Mouse (Mus musculus): ENCODE results near the gene Dhcr24.

Gene Dhcr24

DNA sequence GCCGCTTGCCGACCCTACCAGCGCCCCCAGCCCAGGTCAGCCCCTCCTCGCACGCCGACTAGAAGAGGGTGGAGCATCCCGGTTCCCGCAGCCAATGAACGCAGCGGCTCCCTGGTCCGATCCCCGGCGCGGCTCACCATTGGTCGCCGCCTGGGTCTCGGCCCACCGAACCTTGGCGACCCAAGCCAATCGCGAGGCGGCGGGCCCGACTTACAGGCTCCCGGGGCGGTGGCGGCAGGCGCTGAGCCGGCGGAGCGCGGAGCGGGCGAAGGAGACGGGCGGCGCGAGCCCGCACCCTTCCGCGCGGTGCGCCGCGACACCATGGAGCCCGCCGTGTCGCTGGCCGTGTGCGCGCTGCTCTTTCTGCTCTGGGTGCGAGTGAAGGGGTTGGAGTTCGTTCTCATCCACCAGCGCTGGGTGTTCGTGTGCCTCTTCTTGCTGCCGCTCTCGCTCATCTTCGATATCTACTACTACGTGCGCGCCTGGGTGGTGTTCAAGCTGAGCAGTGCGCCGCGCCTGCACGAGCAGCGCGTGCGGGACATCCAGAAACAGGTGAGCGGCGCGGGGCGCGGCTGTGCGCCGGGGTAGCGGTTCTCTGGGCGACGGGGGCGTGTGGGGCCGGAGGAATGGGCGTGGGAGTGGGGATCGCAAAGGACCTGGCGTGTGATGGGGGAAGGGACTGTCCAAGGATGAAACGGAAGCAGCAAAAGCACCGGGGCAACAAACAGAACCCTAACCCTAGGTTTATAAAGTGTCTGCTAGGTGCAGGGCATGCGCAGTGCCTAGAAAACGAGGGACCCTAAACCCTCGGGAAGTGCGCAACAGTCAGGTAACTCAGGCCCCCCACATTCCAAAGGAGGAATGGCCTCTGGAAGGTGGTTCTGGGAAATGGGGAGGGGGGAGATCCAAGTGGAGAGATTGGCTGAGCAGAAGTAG lies at the start of gene Dhcr24:
Gene Dhcr24, plus strand, starts transcription at position 193 of the 936 bp plus-strand sequence.
- DNase-seq (ENCODE audit: inconsistent age in 2 of 2, low spot score in 1 of 2), result peak; percentile 95 to 97

DNA sequence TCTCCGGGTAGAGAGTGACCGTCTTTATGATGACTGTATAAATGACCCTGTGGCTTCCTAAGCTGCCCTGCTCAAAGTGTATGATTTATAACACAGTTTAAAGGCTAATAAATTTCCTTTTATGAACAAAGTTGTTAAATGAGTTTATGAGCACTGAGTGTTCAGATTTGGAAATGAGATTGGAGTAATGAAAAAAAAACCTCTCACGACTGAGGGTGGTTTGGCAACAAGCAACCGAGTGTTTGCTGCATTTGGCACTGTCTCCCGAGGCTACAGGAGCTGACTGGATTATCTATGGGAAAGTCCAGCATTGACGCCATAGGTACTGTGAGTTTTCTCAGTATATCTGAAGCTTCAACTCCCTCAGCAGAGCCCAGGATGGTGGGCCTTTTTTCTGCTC lies 46.2 kb upstream of the Dhcr24 start:
- DNase-seq (ENCODE audit: inconsistent age in 2 of 2, low spot score in 1 of 2), result no peak

DNA sequence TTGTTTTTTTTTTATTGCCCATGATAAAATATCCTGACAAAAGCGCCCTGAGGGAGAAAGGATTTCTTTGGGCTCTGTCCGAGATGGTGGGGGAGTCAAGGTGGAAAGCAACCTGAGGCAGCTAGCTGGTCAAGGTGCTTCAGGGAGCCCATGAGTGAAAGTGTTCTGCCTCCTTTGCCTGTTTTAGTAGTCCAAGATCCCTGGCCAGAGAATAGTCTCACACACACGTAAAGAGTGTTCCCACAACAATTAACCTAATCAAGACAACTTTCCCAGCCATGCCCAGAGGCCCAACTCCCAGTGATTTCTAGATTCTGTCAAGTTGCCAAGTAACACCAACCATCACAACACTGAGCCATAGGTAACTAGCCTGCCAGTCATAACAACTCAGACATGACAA lies 38.3 kb upstream of the Dhcr24 start:
- no peak for DNase-seq (ENCODE audit: inconsistent age in 2 of 2, low spot score in 1 of 2)

DNA sequence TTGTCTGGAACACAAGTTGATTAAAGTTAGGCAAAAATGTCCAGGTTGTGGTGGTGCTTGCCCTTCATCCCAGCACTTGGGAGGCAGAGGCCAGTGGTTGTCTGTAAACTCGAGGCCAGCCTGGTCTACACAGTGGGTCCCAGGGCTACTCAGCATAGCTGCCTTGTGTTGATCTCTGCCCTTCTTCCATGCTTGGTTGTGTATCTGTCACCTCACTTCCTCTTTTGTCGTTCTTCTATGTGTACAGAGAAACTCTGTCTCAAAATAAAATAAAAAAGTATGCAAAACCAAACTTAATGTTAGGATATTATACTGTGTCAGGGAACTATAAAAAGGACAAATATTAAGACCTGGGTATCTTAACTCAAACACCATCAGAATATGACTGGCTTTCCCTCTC lies 36.7 kb upstream of the Dhcr24 start:
- DNase-seq (ENCODE audit: inconsistent age in 2 of 2, low spot score in 1 of 2), result no peak

DNA sequence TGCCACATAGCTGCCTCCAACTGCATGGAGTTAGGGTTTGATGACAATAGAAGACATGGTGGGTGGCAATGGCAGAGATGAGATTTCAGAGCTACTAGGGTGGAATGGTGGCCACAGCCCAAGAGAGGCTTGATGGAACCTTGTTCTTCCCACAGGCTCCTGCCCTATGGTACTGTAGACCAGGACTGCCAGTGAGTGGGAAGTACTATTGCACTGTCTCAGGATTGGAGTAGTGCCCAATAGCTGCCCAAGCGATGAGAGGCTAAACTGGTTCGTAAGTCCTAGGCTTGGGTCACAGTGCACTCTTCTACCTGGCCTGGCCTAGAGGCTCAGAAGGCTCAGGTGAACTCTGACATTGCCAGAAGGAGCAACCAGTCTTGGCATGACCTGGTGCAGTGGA lies 35.8 kb upstream of the Dhcr24 start:
- DNase-seq (ENCODE audit: inconsistent age in 2 of 2, low spot score in 1 of 2), result no peak

DNA sequence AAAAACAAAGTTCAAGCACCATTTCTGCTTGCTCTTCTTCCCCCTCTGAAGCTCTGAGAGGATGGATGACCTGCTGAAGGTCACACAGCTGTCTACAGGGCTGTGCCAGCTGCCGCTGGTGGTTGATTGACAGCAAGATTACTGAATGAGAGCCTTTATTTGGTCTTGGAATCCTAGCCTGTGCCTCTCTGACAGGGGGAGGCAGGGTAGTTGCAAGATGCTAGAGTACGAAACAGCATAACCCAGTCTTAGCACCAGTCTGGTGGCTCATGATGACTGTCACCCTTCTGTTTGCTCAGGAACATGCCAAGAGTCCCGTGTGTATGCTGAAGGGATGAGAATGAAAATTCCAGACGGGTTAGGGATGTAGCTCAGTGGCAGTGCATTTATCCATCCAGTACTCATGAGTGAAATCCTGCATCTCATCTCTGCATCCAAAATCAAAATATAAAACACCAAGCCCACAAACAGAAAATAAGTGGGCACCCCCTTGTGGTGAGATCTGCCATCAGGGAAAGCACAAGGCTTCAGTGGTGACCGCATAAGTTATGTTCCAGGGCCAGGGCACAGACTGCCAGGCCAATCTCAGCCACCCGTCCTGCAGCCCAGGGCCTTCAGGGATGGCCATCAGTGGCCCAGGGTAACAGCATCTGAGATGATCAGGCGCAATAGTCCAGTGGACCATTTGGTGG lies 32.8 kb upstream of the Dhcr24 start:
- DNase-seq (ENCODE audit: inconsistent age in 2 of 2, low spot score in 1 of 2), result peak in 1 of 2 experiments; percentile 23

DNA sequence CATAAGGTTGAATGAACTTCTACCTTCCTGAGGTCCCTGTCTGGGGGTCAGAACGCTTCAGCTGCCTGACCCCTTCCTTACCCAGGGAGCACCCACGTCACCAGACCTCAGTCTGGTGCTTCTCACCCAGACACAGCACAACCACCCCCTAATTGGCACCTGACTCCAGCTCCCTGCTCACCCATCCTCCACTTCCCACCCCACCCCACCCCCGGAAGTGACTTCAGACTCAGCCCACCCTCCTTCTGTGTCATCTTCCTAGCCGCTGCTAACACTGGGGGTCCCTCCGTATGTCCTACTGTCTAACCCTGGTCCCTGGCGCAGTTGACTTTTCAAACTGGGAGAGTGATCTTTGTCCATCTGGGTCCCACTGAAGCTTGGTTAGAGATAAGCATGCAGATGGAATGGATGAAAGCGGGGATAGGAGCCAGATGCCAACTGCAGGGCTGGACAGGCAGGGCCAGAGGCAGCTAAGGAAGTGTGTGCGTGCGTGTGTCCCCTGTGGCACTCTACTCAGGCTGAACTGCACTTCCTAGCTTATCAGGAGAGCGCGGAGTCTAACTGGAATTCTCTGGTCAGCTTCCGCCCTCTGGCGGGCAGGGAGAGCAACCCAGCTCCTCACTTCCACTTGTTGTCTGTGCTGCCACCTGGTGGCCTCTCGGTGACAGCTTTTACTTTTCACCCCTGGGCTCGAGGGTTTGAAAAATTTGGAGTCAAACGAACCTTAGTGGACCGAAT lies 31.3 kb upstream of the Dhcr24 start:
- peak; percentile 89 to 96 for DNase-seq (ENCODE audit: inconsistent age in 2 of 2, low spot score in 1 of 2)

DNA sequence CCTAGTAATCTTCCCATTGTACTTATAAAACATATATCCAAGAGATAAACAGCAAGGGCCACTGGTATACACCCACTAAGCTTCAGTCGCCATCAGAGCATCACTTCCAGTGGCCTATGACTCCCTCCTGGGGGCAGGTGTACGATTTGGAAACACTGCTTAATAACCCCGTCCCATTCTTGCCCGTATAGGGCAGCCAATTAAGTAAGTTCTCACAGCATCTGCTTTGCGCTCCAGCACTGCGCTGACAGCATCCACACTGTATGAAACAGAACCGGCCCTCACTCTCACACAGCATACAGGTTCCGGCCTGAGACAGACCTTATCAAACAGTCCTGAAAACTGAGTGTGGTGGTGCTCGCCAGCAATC lies 30.7 kb upstream of the Dhcr24 start:
- no peak for DNase-seq (ENCODE audit: inconsistent age in 2 of 2, low spot score in 1 of 2)

DNA sequence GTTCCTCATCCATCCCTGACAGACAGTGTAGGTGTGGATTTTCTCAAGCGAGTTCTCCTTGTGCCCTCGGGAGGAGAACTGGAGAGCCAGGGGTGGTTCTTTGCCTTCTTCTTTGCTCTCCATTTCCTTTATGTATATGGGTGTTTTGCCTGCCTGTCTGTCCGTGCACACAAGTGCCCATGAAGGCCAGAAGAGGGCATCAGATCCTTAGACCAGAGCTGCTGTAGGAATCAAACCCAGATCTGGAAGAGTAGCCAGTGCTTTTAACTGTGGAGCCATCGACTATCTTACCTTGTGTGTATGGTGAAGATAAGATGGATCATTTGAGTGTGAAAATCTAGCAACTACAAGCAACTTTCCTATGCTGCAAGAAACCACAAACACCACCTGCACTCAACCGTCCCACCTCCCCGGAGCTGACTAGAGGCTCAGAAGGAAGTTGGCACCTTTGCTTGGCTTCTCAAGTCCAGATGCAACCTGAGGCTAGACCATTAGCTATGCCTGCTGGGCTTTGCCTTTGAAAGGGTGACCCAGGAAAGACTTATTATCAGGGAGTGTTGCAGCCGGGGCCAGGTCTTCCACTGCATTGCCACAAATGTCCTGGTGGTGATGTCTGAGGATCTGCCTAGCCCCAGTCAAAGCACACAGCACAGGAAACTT lies 27.3 kb upstream of the Dhcr24 start:
- DNase-seq (ENCODE audit: inconsistent age in 2 of 2, low spot score in 1 of 2), result peak; percentile 27 to 69

DNA sequence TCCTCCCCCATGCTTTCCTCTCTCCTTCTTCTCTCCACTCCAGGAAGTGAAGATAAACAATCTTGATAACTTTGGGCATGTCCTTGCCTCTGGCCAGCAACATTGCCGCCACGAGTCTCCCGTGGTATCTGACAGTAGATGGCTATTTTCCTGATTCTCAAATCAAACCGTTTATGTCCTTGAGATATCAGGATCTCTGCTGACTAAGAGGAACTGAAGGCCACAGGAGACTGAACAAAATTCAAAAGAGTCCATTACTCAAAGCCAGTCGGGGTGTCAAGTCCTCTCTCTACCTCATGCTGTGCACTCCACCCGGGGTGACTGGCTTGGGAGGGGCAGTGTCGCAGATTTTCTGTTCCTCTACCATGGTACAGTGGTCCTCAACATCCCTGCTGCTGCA lies 26.6 kb upstream of the Dhcr24 start:
- peak; percentile 57 to 85 for DNase-seq (ENCODE audit: inconsistent age in 2 of 2, low spot score in 1 of 2)

DNA sequence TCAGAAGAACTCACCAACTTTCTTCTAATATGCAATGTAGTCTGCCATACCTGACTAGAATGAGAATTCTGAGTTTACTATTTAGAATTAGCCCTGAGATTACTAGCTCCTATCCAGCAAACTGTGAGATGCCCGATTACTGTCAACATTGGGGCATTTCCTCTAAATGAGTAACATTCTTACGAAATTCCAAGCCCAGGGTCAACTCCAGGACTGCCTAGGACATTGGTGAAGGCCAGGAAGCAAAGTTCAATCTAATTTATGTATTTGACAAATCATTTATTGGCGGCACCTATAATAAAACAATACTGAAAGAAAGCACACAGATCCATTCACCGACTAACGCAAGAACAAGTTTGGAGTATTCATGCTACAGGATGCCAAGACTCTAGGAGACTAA lies 21.1 kb upstream of the Dhcr24 start:
- DNase-seq (ENCODE audit: inconsistent age in 2 of 2, low spot score in 1 of 2), result peak in 1 of 2 experiments; percentile 84

DNA sequence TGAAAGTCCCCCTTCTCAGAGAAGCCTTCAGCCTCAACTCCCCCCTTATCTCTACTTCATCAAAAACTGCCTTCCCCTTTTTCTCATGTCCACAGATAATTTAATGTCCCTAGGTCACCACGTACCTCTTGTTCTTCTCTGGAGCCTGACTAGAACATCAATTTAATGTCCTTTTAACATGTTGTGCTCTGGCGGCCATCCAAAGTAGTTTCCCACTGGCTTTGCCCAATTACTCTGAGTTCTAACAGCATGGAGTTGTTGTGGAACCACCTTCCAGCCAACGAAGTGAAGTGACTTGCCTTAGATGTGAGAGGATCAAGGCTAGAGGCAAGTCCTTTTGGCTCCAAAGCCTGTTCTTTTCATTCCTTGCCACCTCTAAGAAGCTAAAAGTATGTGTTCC lies 19.3 kb upstream of the Dhcr24 start:
- peak; percentile 43 to 69 for DNase-seq (ENCODE audit: inconsistent age in 2 of 2, low spot score in 1 of 2)

DNA sequence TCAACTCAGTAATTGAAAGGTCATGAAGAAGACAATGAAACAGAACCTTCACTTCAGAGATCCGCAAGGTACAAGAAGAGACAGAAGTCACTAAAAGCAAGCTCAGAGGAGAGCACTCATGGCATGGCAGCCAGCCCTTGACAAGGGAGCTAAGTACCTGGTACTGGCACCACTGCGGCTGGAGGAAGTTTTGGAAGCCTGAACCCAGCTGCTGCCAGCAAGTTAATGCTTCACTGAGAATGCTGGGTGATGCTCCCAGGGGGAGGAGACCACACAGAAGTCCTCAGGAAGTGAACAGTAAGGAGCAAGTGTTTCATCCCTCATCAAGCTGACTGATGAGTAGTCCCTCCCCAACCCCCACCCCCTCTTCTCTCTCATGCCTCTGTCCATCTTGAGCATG lies 18.6 kb upstream of the Dhcr24 start:
- no peak for DNase-seq (ENCODE audit: inconsistent age in 2 of 2, low spot score in 1 of 2)

DNA sequence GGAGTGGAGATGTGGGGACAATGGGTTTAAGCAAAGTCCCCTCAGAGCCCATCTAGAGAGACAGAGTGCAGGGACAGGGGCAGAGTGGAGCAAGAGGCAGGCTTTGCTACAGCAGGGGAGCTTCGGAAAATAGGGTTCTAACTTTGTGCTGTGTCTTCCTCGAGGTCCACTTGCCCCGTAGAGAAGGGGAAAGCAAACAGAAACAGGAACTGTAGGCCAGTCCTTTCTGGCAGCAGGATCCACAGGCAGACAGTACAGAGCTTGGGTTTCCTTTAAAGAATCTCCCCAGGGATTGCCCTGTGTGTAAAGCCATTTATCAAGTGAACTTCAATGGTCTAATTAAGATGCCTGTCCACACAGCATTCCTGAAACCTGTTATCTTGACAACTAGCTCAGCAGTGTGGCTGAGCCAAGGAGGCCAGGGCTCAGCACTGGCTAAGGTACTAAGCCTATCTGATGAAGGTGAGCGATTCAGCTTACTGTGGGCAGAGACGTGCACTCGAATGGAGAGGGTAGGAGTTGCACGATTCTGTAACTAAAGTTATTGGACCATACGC lies 14.9 kb upstream of the Dhcr24 start:
- no peak for DNase-seq (ENCODE audit: inconsistent age in 2 of 2, low spot score in 1 of 2)

DNA sequence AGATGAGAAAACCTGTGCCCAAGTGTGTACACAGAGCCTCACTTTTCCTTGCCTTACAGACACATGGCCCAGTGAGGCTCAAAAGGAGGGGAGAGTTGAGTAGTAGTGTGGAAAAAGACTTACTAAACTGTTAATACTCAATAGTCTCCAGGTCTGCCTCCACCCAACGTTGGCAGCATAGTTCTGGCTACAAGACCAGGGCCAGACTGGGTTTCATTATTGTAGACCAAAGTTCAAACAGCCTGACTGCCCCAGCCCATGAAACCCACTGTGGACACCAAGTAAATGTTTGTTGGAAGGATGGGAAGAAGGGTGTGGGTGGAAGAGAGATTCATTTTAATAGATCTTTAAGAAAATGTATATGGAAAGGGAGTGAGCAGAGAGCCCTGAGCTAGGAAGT lies 13.9 kb upstream of the Dhcr24 start:
- no peak for DNase-seq (ENCODE audit: inconsistent age in 2 of 2, low spot score in 1 of 2)

DNA sequence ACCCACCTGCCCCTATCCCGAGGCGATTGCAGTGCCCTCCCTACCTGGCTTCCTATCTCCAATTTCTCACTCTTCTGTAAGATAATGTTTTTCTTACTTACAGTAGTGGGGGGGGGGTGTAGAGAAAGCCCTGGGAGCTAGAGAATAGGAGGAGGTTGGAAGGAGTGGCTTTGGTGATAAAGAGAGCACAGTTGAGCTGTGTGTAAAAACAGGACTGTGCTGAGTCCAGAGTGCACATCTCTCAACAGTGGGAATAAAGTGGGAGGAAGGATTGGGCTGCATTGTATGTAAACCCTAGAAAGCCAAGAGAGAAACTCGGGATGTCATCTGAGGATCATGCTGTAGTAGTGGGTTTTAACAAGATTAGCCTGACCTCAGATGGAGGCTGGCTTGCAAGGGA lies 12.7 kb upstream of the Dhcr24 start:
- DNase-seq (ENCODE audit: inconsistent age in 2 of 2, low spot score in 1 of 2), result no peak

DNA sequence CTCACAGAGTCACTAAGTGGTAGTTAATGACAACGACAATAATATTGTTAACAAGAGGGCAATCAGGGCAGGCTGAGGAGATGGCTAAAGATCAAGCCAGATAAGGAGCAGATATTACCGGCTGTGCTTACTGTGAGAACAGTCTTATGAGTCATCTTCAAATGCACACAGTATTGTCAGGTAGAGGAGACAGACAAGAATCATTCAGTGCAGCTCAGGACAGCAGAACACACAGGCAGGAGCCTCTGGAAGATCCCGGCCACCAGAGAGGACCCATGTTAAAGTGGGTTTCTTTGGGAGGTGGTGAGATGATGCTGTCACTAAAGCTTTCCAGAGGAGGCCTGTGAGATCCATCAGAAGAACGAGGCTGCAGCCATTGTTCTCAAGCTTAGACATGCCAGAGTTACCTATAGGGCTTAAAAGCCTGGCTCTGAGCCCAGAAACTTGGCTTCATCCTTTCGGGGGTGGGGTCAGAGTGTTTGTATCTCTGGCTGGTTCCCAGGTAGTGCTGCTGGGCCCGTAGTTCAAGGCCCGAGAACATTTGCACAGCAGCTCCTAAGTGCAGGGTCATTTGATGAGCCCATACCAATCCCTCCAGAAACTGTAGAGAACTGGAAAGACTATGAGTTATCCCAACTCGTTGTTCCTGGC lies 10.2 kb upstream of the Dhcr24 start:
- DNase-seq (ENCODE audit: inconsistent age in 2 of 2, low spot score in 1 of 2), result peak in 1 of 2 experiments; percentile 38

DNA sequence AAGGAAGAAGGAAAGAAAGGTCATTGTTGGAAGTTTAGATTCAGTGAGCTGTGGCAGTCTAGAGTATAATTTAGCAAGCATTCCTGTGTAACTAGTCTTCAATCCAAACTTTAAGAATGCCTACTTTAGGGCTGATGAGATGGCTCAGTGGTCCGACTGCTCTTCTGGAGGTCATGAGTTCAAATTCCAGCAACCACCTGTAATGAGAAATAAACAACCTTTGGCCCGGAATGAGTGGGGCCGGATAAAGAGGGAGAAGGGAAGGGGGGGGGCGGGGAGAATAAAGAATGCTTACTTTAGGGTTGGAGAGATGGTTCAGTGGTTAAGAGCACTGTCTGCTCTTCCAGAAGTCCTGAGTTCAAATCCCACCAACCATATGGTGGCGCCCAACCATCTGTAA lies 3.6 kb upstream of the Dhcr24 start:
- DNase-seq (ENCODE audit: inconsistent age in 2 of 2, low spot score in 1 of 2), result no peak

DNA sequence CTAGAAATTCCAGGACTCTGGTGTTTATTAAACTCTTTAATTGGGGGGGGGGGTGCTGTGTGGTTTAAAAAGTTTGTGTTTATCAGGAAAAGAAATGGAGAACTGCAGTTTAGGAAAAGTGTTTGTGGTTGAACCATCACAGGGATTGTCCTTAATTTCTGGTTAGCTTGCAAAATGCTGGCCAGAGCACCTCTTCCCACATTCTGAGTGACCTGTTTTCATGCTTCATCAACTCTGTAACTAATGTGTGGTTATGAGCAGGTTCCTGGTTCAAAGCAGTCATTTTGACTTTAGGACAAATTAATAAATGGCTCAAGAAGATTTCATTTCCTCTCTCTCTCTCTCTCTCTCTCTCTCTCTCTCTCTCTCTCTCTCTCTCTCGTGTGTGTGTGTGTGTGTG lies 2.9 kb upstream of the Dhcr24 start:
- no peak for DNase-seq (ENCODE audit: inconsistent age in 2 of 2, low spot score in 1 of 2)
